Mouse (Mus musculus) heart, postnatal 14 days (tissue): Measurements from ENCODE around the gene Lhfpl3. TPM values are rescaled to one million over a fixed set of nuclear protein-coding genes. Genes with fewer than 3 reads are reported as not detected.

ENCODE experiments used
- DNase-seq, 2 experiments: peaks; one replicate each; pipeline ENCODE4 v3.0.0; 2021 to 2022
- intact Hi-C: fragments of 180-260 bp; cut with DNase I; formaldehyde crosslinking; loops from one replicate; pipeline ENCODE4 v1.15.1; 2025
- total RNA-seq, 2 experiments: library from RNA; stranded (reverse); gene quantifications; 2 replicates each; pipeline ENCODE4 v1.2.3; 2021

The Lhfpl3 gene
- total RNA-seq, 2 experiments from 2014 or later = not detected

DNA sequence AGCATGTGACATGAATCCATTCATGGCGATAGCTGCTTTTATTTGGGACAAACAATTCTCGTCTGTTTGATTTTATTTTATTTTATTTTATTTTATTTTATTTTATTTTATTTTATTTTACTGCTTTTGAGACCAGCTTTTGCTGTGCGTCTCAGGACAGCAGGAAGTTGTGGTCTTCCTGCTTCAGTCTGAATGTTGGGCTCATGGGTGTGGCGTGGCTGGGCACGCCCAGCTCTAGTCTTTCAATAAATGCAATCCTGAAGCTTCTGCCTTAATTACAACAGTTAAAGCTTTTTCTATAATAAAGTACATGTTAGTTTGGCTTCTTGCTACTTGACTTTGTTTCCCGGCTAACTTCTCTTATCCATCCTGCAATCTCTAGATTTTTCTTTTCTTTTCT lies 365.4 kb downstream of the Lhfpl3 start:
- intact Hi-C loops = no loop called here
- DNase-seq = no peak

DNA sequence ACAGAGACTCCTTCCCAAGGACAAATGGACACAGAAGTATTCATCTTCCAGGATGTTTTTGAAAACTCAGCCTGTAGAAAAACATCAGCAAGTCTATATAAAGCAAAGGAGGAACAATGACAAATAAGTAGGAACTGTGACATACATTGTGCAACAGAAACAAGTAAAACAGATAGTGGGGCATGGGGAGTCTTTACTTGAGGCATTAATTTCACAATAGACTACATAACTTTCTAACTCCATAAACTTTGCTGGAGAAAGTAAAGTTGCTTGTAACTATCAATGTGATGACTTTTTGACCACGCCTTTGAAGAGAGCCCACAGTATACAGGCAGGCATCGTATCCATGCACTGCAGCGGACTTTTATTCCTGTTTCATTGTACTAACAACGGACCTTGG lies 368.4 kb downstream of the Lhfpl3 start:
- DNase-seq = no peak
- intact Hi-C loops = no loop called here

DNA sequence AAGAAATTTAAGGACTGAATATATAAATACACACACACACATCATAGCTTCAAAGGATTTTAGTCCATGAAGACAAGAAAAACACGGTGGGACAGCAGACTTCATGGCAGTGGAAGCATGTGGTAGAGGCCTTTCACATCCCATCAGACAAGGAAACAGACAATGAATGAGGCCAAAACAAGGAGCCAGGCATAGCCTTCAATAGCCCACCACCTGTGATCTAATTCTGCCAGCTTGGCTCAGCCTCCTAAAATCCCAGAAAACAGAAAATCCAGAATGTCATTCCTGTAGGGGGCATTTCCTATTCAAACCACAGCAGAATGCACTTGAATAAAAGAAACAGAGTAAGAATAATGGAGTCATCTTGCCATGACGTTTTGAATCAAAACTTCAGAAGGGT lies 381.0 kb downstream of the Lhfpl3 start:
- no peak for DNase-seq
- intact Hi-C loops = no loop called here

DNA sequence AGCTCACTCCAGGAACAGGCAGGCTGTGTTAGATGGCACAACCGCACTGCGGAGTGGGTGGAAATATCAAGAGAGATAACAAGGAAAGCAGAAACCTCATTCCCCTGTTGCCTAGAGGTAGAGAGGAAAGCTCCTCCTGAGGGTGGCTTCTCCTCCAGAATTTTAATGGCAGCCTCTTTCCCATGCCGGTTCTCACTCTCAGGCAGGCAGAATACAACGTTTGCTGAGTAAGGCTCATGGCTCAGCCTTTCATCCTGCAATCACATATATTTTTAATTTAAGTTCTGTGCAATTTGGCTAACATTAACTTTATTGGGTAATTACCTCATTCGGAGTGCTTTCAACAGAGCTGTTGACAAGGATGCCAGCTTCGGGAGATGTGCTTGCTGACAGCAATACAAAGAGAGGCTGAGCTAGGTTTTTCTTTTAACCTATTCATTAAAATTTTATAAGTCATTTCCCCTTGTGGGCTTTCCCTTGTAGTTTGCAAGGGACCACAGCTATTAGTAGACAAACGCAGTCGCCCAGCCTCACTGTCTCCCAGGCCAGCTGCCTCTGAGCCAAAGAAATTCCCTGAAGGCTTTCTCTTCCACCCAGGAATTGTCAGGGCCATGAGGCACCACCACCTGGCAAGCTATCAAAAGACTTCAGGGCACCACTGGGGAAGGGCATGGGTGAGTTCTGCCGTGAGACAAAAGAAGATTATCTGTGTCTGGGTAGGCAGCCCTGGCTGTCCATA lies 394.5 kb downstream of the Lhfpl3 start:
- DNase-seq = no peak
- intact Hi-C loops = no loop called here

DNA sequence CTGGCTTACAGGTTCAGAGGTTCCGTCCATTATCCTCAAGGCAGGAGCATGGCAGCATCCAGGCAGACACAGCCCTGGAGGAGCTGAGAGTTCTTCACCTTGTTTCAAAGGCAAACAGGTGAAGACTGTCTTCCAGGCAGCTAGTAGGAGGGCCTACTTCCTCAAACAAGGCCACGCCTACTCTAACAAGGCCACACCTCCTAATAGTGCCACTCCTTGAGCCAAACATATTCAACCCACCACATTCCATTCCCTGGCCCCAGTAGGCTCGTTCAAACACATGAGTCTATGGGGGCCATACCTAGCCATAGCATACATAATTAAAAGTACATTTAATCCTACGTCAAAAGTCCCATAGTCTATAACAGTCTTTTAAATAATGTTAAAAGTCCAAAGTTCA lies 407.4 kb downstream of the Lhfpl3 start:
- intact Hi-C loops = no loop called here
- no peak for DNase-seq

DNA sequence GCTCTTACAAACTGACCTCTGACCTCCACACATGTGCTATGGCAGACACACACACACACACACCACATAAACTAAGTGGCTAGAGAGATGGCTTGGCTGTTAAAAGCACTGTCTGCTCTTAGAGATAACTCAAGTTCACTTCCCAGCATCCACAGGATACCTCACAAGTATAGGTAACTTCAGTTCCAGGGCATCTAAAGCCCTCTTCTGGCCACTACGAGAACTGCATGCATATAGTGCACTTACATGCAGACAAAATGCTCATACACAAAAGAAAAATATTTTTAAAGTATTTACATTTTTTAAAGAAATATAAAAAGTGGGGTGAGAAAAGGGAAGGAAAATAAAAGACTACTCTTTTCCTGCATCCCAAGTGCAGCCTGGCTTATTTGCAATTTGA lies 408.6 kb downstream of the Lhfpl3 start:
- DNase-seq = peak in 1 of 2 experiments; percentile 4
- intact Hi-C loops = no loop called here

DNA sequence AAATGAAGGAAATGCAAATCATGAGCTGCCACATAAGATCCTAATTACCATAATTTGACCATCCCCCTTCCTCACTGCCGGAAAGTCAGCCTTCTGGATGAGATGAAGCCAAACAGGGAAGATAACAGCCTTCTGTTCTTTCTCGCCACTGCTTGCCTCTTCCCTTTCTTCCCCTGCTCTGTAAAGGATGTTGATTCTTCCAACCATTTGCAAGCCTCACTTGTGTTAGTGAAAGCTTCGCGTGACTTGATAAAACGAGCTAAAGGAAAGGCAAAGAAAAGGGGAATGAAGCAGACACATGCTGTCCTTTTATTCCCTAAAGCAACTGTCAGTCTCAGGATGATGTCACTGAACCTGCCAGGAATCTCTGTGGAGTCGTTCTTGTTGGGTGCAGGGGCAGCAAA lies 420.1 kb downstream of the Lhfpl3 start:
- no peak for DNase-seq

DNA sequence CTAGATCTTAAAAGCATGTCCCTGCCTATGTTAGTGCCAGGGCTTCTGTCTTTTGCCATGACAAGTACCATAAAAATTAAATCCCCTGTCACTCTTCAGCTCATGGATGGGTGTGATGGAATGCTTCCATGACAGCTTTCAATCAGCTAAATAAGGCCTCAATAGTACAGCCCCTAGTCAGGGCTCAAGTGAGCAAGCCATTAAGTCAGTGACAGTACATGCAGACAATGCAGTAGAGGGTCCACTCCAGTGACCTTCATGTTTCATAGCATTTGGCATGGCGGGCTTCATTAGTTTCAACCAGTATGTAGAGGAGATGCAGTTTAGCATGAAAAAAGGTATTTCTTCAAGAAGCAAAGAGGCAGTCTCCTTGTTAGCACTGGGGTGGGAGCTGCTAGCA lies 420.8 kb downstream of the Lhfpl3 start:
- intact Hi-C loops = no loop called here
- DNase-seq = no peak

More for the DNA sequence above, 420.1 kb downstream of the Lhfpl3 start:
- intact Hi-C loops = no loop called here

DNA sequence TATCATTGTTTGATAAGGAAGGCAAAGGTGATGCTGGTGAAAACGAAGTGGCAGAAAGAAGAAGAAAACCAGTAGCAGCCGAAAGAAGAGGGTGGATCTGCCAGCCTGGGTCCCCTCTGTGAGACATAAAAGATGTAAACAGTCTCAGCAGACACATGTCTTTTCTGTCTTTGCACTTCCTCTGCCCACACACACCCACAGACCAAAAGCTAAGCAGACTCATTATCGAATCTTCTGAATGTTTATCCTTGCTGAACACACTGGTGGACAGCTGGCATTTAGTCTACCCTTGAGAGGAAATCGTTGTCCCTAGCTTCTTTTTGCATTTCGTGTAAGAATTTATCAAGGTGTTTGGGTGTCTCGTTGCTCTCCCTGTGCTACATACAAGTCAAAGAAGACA lies 443.8 kb downstream of the Lhfpl3 start:
- DNase-seq = no peak
- intact Hi-C loops = no loop called here

DNA sequence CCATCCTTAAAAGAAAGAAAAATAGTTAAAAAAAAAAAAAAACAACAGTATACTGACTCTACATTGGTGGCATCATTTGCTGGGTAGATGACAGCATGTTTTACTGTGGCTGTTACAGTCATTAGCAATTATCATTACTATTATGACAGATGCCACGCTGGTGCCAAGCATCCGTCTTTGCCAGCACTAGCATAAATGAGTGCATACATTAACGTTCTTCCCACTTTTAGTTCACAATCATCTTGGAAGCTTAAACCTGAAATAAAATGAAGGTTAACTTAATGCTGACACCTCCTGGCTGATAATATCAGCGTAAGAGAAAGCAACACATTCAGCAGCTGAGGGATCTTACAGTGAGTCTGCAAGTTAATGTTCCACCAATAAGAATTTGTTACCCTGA lies 451.0 kb downstream of the Lhfpl3 start:
- intact Hi-C loops = no loop called here
- no peak for DNase-seq

DNA sequence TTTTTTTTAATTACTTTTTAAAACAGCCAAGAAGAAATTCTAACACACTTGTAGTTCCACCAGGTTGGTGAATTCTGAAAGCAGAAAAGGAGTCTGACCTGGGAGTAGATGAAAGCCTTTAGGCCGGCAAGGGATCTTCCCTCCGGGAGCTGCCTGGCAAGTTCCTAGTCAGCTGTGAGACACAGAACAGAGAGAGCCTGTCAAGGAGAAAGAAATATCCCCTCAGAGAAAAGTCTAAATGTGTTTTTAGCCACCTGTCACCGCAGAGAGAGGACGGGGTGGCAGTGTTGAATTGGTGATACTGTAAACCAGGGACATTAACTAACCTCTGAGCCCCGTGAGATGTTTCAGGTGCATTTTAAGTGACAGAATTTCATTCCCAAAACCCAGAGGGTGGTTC lies 467.2 kb downstream of the Lhfpl3 start:
- intact Hi-C loops = no loop called here
- DNase-seq = no peak

DNA sequence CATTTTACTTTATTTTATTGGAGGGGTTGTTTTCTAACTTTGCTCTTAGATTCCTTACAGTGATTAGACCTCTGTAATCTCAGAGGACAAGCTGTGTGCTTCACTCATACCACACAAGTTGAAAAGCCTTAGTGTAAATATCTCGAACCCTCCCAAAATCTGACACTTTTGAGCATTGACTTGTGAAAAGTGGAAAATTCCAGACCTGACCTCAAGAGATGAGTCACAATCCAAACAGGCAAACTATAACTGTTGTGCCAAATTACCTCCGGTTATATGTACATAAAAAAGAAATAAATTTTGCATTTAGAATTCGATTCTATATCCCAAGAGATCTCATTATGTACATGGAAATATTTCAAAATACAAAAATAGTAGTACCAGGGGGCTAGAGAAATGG lies 468.8 kb downstream of the Lhfpl3 start:
- no peak for DNase-seq
- intact Hi-C loops = no loop called here

DNA sequence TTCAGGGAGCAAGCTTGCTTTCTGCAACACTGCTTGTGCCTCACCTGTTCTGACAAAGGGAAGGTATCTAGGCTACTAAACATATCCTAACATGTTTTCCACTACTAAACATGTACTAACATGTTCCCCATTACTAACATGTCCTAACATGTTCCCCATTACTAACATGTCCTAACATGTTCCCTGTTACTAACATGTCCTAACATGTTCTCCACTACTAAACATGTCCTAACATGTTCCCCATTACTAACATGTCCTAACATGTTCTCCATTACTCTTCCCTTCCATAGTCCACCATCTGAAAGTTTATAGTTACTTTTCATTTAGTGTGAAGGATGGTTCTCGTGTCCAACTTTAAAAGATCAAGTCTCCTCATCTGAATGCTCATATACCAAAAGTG lies 473.8 kb downstream of the Lhfpl3 start:
- no peak for DNase-seq
- intact Hi-C loops = no loop called here

DNA sequence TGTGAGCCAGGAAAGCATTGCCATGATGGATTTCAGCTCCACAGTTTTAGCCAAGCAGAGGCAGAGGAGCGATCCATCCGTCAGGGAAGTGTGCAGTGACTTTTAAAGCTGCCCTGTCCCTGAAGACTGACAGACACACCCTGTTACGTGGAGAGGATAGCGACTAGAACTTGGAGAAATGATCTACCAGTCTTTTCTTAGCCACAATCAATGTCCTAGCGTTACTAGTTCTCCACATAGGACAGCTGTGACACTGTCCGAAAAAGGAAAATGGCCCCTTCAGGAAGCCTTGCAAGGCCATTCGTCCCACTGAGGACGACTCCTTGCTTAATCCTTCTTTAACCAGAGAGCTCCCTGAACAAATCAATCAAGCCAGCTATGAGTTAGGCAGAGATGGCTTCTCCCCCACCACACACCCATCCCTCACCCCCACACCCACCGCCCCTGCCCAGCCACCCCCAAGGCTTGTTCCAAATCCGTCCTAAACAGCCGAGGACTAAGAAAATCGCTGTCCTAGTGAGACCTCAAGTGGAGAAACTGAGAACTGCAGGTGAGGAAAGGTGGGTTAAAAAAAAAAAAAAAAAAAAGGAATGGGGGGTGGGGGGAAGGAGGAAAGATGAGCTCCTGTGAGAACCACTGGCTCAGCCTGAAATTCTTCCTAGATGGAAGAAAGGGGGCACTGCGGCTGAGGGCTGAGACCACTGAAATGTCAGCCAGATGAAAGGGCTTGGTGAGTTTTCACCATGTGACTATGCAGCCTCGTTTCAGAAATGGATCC lies 479.1 kb downstream of the Lhfpl3 start:
- intact Hi-C loops = loop anchor here (2.0 to 5.0 kb wide), 2 partner anchors 468 to 584 kb away; no protein-coding TSS in a partner anchor
- peak; percentile 58 to 76 for DNase-seq

DNA sequence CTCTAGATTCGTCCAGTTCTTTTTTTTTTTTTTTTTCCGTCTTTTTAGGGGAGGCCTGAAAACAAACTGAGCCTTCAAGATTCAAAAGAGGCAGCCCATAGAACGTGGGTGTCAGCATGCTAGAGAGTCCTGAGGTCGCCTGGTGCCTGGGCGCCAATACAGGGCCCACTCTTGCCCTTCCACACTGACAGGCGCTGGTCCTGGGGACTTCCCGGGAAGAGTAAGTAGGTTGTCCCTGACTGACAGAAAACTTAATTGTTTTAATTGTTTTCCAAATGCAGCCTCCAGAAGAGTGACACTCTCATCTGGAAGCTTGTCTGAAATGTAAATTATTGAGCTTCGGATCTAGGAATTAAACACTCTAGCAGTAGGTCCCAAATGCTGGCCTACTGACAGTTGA lies 479.8 kb downstream of the Lhfpl3 start:
- intact Hi-C loops = loop anchor here (2.0 to 5.0 kb wide), 2 partner anchors 468 to 585 kb away; no protein-coding TSS in a partner anchor
- no peak for DNase-seq

DNA sequence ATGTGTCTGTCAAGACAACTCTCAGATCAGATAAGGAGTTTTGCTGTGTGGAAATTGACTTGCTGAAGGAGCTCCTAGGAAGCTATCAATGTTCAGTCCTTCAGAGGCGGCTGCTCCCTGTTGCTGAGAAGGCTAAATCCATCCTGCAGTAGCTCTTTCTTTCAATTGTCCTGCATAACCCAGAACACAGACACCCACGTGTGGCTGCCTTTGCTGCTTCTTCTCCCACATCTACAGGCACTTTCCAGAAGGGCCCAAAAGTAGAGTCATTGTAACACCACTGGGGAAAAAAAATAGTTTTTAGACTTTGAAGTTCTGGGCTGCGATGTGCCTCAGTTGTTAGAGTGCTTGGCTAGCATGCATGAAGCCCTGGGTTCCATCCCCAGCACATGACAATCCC lies 480.9 kb downstream of the Lhfpl3 start:
- intact Hi-C loops = loop anchor here (5.0 kb wide), 1 partner anchor 469 kb away; no protein-coding TSS in a partner anchor
- DNase-seq = no peak

DNA sequence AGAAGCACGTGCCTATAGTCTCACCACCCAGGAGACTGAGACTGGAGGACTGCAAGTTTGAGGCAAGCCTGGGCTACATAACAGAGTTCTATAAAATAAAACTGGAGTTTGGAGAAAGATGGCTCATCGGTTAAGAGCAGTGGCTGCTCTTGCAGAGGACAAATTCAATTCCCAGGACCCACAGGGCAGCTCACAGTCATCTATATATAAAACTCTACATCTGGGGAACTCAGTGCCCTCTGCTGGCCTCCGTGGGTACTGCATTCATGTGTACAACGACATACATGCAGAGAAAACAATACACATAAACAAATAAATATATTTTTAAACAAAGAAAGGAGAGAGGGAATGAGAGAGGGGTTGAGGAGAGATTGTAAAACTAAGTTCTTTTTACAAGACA lies 501.1 kb downstream of the Lhfpl3 start:
- DNase-seq = peak; percentile 31 to 50
- intact Hi-C loops = no loop called here

DNA sequence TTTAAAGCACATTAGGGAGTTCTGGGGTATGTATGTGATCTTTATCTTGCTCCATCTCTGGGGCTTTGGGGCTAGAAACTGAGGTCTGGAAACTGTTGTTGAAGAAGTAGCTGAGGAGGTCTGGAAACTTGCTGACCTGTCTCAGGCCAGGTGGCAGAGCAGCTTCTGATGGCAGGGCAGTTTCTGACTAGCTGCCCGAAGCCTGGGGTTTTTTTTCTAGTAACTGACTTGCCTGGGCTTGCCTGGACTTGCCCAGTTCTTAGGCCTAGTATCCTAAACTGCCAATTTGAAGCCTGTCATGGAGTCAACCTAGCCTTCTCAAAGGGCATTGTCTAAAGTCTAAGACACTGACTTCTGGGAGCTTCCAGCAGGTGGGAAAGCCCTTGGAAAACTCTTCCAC lies 501.9 kb downstream of the Lhfpl3 start:
- DNase-seq = no peak
- intact Hi-C loops = no loop called here

DNA sequence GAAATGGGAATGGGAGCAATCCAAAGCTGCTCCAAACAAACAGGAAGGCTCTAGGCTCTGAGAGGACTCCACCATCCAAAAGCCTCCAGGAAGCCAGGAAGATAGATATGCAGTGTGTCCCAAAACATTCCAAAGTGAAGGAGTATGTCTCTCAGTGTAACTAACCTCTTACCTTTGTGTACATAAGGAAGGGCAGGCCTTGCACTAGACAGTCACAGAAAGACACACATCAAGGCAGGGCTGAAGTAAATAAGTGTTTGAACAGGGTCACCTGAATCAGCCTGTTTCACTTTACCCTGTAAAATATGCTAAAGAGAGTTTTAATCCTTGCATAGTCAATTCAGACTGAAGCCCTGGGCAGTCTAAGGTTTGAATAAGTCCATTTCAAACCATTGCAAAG lies 502.4 kb downstream of the Lhfpl3 start:
- DNase-seq = no peak
- intact Hi-C loops = no loop called here

DNA sequence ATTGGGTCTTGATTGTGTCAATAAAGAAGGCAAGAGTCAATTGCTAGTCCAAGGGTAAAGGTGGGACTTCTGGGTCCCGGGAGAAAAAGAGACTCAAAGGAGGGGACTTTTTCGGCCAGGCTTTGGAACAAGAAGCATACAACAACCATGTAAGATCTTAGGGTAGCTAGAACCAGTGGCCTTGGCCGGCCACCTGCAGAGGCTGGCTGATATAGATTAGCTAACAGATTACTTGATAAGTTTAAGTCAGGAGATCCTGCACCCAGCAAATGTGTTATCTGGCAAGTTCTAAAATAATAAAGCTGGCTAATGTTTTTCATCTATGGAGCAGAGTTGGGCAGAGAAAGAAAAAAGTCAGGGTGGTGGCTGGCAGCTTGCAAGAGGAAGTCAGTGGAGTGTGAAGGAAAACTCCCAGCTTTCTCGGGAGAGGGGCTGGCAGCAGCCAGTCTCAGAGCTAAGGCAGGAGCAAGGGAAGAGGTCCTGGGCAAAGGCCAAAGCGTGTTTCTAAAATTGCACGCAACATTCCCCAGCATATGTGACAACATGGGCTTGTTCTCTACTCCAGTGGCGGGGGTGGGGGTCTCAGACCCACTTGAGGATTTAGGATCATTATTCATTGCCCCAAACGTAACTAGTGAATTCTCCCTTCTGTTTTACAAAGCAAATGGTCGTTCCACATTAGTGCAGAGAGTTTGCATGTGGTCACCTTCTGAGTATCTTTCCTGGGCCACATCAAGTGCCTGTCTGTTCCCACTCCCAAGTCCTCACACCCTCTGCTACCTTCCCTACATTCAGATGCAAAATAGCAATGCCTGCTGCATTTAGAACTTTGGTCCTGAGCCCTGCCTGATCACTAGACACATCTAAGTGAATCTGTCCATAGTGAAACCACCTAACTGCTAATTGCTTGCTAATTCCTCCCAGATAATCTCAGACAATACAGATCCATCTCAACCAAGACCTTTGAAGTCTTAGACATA lies 504.3 kb downstream of the Lhfpl3 start:
- intact Hi-C loops = loop anchor here (10.0 kb wide), 1 partner anchor 245 kb away; no protein-coding TSS in a partner anchor
- DNase-seq = peak in 1 of 2 experiments; percentile 20
